Mouse (Mus musculus) stomach, postnatal 0 days (tissue): Measurements from ENCODE around the gene Atp2a2. TPM values are rescaled to one million over a fixed set of nuclear protein-coding genes. Genes with fewer than 3 reads are reported as not detected.

ENCODE experiments used
- ATAC-seq: fragments of 200-750 bp; cut with Nextera tagmentation; 2 replicates; pipeline ENCODE4 v1.8.0; 2017; ENCODE audit not compliant: low FRiP score, low TSS enrichment
- DNase-seq: peaks from one replicate; pipeline ENCODE4 v3.0.0-alpha.2; 2016; ENCODE audit warnings: low spot score
- H3K27ac ChIP-seq: fragments of 300-500 bp; sonication (generic); replicated peaks from 2 replicates; pipeline ENCODE4 v1.5.1; 2014; ENCODE audit warnings: mild to moderate bottlenecking, control low read depth
- H3K27me3 ChIP-seq: fragments of 300-500 bp; sonication (generic); 2 replicates; pipeline ENCODE4 v1.6.1; 2014; ENCODE audit warnings: low read length; ENCODE audit not compliant: control insufficient read depth, insufficient read depth
- H3K36me3 ChIP-seq: fragments of 300-500 bp; sonication (generic); 2 replicates; pipeline ENCODE4 v1.6.1; 2014; ENCODE audit warnings: low read length, mixed read lengths; ENCODE audit not compliant: control insufficient read depth, insufficient read depth
- H3K4me1 ChIP-seq: fragments of 300-500 bp; sonication (generic); replicated peaks from 2 replicates; pipeline ENCODE4 v1.6.1; 2014; ENCODE audit warnings: antibody characterized with exemption; ENCODE audit not compliant: control insufficient read depth, insufficient read depth
- H3K4me2 ChIP-seq: fragments of 300-500 bp; sonication (generic); replicated peaks from 2 replicates; pipeline ENCODE4 v1.6.1; 2014; ENCODE audit warnings: low read depth, mild to moderate bottlenecking, control low read depth, moderate library complexity
- H3K4me3 ChIP-seq: fragments of 300-500 bp; sonication (generic); 2 replicates; pipeline ENCODE4 v1.5.1; 2014; ENCODE audit warnings: low read depth, low read length, control low read depth
- H3K9ac ChIP-seq: fragments of 300-500 bp; sonication (generic); 2 replicates; pipeline ENCODE4 v1.6.1; 2014; ENCODE audit warnings: mild to moderate bottlenecking, low read length, control low read depth, mixed read lengths
- H3K9me3 ChIP-seq: fragments of 300-500 bp; sonication (generic); 2 replicates; pipeline ENCODE4 v1.6.1; 2016; ENCODE audit warnings: low read length; ENCODE audit not compliant: control insufficient read depth
- CTCF ChIP-seq: IDR thresholded peaks from 2 replicates; pipeline ENCODE4 v1.5.1; 2016; ENCODE audit warnings: antibody characterized with exemption, low read depth, mild to moderate bottlenecking, moderate library complexity
- EP300 ChIP-seq: optimal IDR thresholded peaks from 2 replicates; pipeline ENCODE3; 2016; ENCODE audit warnings: antibody characterized with exemption
- WGBS: fragments of 180-500 bp; shearing (Covaris S2); extraction: QIAGEN DNeasy Blood & Tissue Kit; methylation state at CpG from one replicate; pipeline ENCODE4 v1.1.7; 2014; 5-methylcytosine and 5-hydroxymethylcytosine counted together
- polyA plus RNA-seq: library from polyadenylated mRNA; unstranded; fragments of >200 nt; fragmentation: Nextera tagmentation; extraction: Ambion mirVana; gene quantifications from 2 replicates; pipeline ENCODE4 v1.2.1, GENCODE M21; 2015

Gene Atp2a2
- polyA plus RNA-seq, 1 experiment from 2014 or later, result 24.0 TPM

DNA sequence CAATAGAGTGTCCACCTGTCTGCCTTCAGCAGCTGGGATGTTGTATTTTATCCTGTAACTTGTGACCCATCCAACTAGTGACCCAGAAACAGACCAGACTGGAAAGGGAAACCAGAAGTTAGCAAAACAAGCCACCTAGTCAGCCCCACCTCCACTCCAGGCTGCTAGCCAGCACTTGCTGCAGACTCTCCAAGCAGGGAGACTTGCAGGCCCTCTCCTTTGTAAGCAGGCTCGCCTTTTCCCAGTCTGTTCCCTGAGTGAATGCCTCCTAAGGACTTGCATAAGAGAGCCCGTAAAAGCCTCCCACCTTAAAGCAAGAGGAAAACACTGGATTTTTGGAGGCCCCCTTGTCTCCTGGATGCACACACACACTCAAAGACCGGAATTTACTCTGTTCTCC, 27.3 kb upstream of the Atp2a2 start:
- TF ChIP-seq CTCF (no peak), EP300 (no peak)
- Histone ChIP-seq H3K9me3 (no peaks in the 10 kb centered on the region), H3K4me3 (no peak overlapping the region), H3K4me1 (peaks cover 44% of the 10 kb centered on the region), H3K27me3 (no peaks in the 10 kb centered on the region), H3K36me3 (no peaks in the 10 kb centered on the region), H3K9ac (peak overlapping the region; percentile 23; the same call in 1 of the 2 replicates), H3K4me2 (no peak overlapping the region), H3K27ac (peak overlapping the region; percentile 96)
- DNase-seq (peak; percentile 67), ATAC-seq (0 out of 2 replicates have a peak, but pooled peaks have one; percentile 20)
- WGBS, result 24% methylated on average over 3 of the region's 3 CpGs

DNA sequence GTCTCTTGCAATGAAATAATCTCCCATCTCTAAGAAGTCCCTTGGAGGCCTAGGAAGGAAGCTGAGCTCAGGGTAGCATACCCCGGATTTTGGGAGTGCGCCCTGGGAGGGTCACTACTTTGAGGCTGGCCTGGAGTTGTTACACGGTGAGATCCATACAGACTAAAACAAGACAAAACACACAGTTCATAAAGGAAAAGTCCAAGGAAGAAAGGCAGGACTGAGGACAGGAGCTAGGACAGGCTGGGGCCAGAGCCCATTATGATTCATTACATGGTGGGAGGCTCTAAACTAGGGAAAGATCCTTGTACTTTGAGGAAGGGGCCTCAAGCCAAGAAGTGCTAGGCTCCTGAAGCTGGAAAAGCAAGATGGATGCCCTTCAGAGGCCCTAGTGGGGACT, 26.6 kb upstream of the Atp2a2 start:
- Histone ChIP-seq H3K9ac (peak overlapping the region; percentile 8; the same call in 1 of the 2 replicates), H3K4me3 (no peak overlapping the region), H3K9me3 (no peaks in the 10 kb centered on the region), H3K27me3 (no peaks in the 10 kb centered on the region), H3K27ac (peak overlapping the region; percentile 96), H3K4me1 (peaks cover 44% of the 10 kb centered on the region), H3K4me2 (no peak overlapping the region), H3K36me3 (no peaks in the 10 kb centered on the region)
- DNase-seq (no peak), ATAC-seq (no peak)
- WGBS, result 56% methylated on average over 3 of the region's 3 CpGs
- TF ChIP-seq EP300, result no peak
- no peak for TF ChIP-seq CTCF

DNA sequence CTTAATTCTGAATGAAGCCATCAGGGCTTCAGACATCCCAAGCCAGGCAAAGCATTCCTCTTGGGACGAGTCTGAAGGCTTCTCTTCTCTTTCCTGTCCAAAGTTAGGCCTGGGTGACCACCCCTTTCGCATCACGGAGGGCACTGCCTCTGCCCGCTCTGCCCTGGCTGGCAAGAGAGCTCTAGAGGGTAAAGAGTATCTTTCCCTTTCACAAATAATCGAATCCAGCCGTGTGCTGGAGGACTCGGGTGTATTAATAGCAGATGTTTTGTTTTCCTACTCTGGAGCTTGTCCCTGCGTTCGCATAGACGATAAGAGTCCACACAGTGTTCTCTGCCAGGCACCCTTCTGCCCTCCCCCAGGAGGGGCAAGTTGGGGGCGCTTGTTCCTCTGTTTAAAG, 25.7 kb upstream of the Atp2a2 start:
- WGBS, result 28% methylated on average over 11 of the region's 11 CpGs
- no peaks in the 10 kb centered on the region for H3K27me3 ChIP-seq
- H3K4me3 ChIP-seq, result no peak overlapping the region
- no peak for TF ChIP-seq EP300
- no peak for TF ChIP-seq CTCF
- ATAC-seq, result no peak
- H3K27ac ChIP-seq, result peak overlapping the region; percentile 96
- DNase-seq, result no peak
- peaks cover 44% of the 10 kb centered on the region for H3K4me1 ChIP-seq
- H3K9me3 ChIP-seq, result no peaks in the 10 kb centered on the region
- H3K36me3 ChIP-seq, result no peaks in the 10 kb centered on the region
- no peak overlapping the region for H3K4me2 ChIP-seq
- H3K9ac ChIP-seq, result no peak overlapping the region; the same call in 1 of the 2 replicates

DNA sequence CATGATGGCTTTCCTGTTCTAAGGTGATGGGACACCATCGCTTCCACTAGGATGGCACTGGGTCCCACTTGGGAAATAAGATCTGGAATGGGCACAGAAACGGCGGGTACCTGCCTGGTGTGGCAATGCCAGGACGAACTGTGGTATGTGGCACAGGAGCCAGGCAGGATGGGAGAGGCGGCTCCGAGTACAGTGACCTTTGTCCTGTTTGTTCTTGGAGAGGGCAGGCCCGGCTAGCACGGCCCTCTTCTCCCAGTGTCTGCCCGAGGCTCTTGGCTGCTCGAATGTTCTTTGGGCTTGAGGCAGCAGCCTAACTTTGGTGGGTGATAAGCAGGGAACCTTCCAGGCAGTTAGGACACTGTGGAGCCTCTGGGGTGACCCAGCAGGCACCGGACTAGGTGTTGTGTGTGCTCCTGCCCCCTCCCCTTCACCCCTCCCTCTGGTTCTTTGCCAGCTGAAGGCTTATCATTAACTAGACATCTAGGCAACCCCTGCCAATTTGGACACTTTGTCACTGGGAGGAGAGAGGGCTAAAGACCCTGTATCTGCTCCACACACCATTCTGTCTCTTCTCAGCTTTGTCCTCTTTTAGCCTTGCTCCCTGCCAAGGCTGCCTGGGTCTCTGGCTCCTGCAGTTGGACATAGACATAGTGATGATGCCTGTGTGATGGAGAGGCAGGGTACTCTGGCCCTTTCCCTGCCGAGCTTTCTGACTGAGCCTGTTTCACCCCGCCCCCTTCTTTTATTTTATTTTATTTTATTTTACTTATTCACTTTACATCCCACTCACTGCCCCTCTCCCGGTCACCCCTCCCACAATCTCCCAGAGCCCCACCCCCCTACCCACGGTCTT, 25.1 kb upstream of the Atp2a2 start:
- WGBS, result 50% methylated on average over 15 of the region's 15 CpGs
- no peaks in the 10 kb centered on the region for H3K27me3 ChIP-seq
- no peak overlapping the region; the same call in 1 of the 2 replicates for H3K4me2 ChIP-seq
- ATAC-seq (peak; percentile 84), DNase-seq (peak; percentile 82)
- H3K4me1 ChIP-seq, result peaks cover 44% of the 10 kb centered on the region
- no peak overlapping the region for H3K4me3 ChIP-seq
- H3K36me3 ChIP-seq, result no peaks in the 10 kb centered on the region
- no peak for TF ChIP-seq CTCF
- TF ChIP-seq EP300, result no peak
- H3K9me3 ChIP-seq, result no peaks in the 10 kb centered on the region
- no peak overlapping the region; the same call in none of the 2 replicates for H3K9ac ChIP-seq
- H3K27ac ChIP-seq, result peak overlapping the region; percentile 96

DNA sequence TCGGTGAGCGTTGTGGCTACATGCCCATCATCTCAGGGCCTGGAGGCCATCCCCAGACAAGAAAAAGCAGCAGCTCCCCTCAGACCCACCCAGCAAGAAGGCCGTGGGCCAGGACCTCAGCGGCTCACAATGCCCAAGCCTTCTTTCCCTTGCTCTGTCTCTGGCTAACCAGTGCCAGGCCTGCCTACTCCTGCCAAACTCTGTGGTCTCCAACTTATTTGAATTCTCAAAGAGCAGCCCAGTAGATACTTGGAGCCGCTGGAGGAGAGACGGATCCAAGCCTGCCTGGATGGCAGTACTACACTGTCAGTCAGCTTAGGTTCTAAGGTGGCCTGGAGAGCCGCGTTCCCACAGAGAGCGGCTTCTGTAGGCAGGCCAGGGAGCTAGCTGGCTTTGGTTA, 24.4 kb upstream of the Atp2a2 start:
- Histone ChIP-seq H3K4me1 (peaks cover 44% of the 10 kb centered on the region), H3K27me3 (no peaks in the 10 kb centered on the region), H3K4me3 (no peak overlapping the region), H3K4me2 (no peak overlapping the region; the same call in 1 of the 2 replicates), H3K27ac (peak overlapping the region; percentile 96), H3K36me3 (no peaks in the 10 kb centered on the region), H3K9ac (peak overlapping the region; percentile 18; the same call in 1 of the 2 replicates), H3K9me3 (no peaks in the 10 kb centered on the region)
- TF ChIP-seq CTCF (no peak), EP300 (no peak)
- no peak for ATAC-seq
- DNase-seq, result no peak
- 77% methylated on average over 9 of the region's 9 CpGs for WGBS
